Mouse (Mus musculus) gastrocnemius, adult 2 months (tissue): Measurements from ENCODE around the gene Ppip5k2. TPM values are rescaled to one million over a fixed set of nuclear protein-coding genes. Genes with fewer than 3 reads are reported as not detected.

Experiments
- DNase-seq: peaks from one replicate; pipeline ENCODE4 v3.0.0; 2022
- H3K27ac ChIP-seq: fragments of 200-600 bp; 2 replicates; pipeline ENCODE4 v1.8.1; 2022; ENCODE audit warnings: mild to moderate bottlenecking
- H3K4me3 ChIP-seq: fragments of 200-600 bp; 2 replicates; pipeline ENCODE4 v1.8.1; 2022; ENCODE audit warnings: mild to moderate bottlenecking, moderate library complexity
- CTCF ChIP-seq: fragments of 200-600 bp; IDR thresholded peaks from 2 replicates; pipeline ENCODE4 v1.8.1; 2022; ENCODE audit warnings: antibody characterized with exemption, mild to moderate bottlenecking, moderate library complexity
- intact Hi-C: fragments of 180-260 bp; cut with DNase I; formaldehyde crosslinking; loops from one replicate; pipeline ENCODE4 v1.15.1; 2025
- total RNA-seq, 2 experiments: library from RNA; stranded (reverse); gene quantifications; 2 replicates each; pipeline ENCODE4 v1.2.3; 2021

Ppip5k2 gene
- total RNA-seq, 2 experiments from 2014 or later: 1.6 to 2.8 TPM

GRCm38 (mm10) chr1:97676526-97677177 is 93.6 kb downstream of the Ppip5k2 start:
- H3K27ac ChIP-seq: no peak overlapping the region
- TF ChIP-seq CTCF: no peak; the same call in 1 of the 2 replicates
- no peak overlapping the region for H3K4me3 ChIP-seq
- DNase-seq: no peak
- intact Hi-C loops: no loop called here

GRCm38 (mm10) chr1:97676115-97676514 is 94.1 kb downstream of the Ppip5k2 start:
- DNase-seq: no peak
- Histone ChIP-seq H3K4me3 (no peak overlapping the region), H3K27ac (no peak overlapping the region)
- TF ChIP-seq CTCF: no peak
- intact Hi-C loops: no loop called here

GRCm38 (mm10) chr1:97672849-97673248 is 97.4 kb downstream of the Ppip5k2 start:
- DNase-seq: no peak
- H3K27ac ChIP-seq: no peak overlapping the region
- no peak for TF ChIP-seq CTCF
- intact Hi-C loops: no loop called here
- no peak overlapping the region for H3K4me3 ChIP-seq

GRCm38 (mm10) chr1:97667288-97667687 is 102.9 kb downstream of the Ppip5k2 start:
- TF ChIP-seq CTCF: no peak
- Histone ChIP-seq H3K27ac (no peak overlapping the region), H3K4me3 (no peak overlapping the region)
- no peak for DNase-seq
- intact Hi-C loops: no loop called here

DNA sequence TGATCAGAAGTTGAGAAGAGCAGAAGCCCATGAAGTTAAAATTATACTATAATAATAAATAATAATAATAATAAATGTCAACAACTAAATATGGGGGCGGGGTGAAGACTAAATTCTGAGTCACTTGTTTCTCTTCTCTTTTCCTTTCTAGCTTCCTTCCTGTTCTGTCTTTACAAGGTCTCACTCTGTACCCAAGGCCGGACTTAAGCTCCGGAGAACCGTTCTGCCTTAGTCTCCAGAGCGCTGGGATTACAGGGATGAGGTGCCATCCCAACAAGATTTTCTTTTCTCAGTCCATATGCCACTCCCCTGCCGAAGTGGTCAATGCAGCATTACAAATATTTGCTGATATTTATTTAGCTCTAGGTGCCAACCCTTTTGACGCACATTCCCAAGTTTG is 107.9 kb downstream of the Ppip5k2 start:
- TF ChIP-seq CTCF: no peak
- no peak for DNase-seq
- Histone ChIP-seq H3K27ac (peak overlapping the region; percentile 97), H3K4me3 (peak overlapping the region; percentile 83)
- intact Hi-C loops: loop anchor here (5.0 kb wide), 2 partner anchors 35 to 110 kb away; partner anchors contain the start of genes Gin1 and Ppip5k2

DNA sequence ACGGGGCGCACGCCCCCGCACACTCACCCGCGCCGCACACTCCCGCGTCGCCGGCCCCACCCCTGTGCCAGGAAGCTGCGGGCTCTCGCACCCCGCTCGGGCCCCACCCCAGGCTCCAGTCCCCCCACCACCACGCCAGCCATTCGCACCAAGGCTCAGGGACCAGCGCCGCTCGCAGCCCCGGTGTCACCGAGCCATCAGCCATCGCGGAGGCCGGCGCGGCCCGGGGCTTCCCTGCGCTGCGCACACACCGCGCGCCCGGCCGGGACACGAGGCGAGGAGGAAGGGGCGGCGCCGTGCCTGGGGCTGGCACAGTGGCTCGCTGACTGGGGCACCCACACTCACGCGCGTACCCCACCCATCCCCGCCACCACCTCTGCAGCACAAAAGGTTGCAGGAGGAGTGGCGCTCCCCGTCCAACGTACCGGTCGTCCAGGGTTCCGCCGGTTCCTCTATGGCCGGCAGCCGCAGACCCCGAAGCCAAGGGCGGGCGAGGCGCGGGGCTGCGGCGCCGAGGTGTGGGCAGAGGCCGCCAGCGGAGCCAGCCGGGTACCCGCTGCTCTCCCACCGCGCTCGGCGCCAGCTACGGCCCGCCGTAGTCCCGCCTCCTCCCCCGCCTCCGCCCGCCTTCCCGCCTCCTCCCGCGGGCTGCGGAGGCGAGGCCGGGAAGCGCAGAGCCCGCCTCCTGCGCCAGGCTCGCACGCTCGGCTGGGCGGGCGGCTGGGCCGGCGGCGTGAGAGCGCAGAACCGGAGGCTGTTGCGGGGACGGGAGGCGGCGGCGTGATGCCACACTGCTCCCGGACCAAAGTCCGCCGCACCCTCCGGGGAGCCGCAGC is 108.6 kb downstream of the Ppip5k2 start, which contains the start of gene D1Ertd622e:
D1Ertd622e (minus strand) TSS at position 669 of the 836 bp plus-strand sequence.
- Histone ChIP-seq H3K4me3 (peak within 1 kb of the TSS; percentile 83), H3K27ac (peak within 1 kb of the TSS; percentile 97)
- peak; percentile 91 for DNase-seq
- intact Hi-C loops: loop anchor here (5.0 kb wide), 2 partner anchors 34 to 111 kb away; partner anchors contain the start of genes Gin1 and Ppip5k2
- no peak for TF ChIP-seq CTCF

DNA sequence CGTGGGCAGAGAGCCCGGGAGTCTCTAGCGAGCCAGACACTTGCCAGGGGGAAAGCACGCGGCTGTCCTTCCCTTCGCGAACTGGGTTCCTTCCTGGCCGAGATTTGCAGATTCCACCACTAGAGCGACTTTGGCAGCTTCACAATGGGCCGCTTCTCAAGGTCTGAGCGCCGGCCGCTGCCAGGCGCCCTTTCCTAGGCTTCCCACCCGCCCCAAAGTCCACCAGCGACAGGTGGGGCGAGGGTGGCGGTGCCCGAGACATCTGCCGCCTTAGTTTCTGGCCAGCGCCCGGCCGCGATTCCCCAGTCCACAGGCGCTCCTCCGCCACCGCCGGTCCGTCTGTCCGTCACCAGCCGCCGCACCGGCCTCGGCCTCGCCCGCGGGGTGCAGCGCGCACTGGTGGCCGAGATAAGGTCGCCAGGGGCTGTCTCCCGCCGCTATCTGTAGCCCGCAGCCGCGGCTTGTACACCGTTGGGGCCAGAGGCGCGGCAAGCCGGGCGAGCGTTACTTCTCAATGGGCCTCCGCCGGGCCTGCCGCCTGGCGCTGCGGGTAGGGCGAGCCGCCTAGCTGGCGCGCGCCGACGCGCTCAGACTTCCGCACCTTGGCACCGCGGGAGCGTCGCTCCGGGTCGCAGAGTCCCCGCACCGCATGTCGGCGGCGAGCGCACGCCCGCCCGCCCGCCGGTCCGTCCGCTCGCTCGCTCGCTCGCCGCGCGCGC is 109.4 kb downstream of the Ppip5k2 start:
- intact Hi-C loops: loop anchor here (5.0 kb wide), 2 partner anchors 34 to 111 kb away; partner anchors contain the start of genes Gin1 and Ppip5k2
- DNase-seq: peak; percentile 85
- Histone ChIP-seq H3K27ac (peak overlapping the region; percentile 97), H3K4me3 (peak overlapping the region; percentile 83)
- peak; percentile 40 for TF ChIP-seq CTCF

DNA sequence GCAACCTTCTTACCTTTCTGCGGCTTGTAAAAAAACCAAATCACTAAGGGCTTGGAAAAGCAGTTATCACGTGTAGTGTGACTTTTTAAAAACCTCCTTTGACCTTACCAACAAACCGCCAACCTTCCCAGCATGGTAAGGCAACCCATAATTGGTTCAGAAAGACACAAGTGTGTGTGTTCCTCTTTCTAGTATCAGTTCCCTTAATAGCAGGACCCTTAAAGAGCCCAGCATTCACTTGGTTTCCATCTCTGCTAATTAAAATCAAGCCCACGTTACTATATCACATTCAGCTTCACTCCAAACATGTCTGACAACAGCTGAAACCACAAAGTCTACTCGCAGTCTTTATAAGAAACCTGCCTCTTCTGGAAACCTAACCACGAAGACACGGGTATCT is 110.8 kb downstream of the Ppip5k2 start:
- TF ChIP-seq CTCF: no peak
- intact Hi-C loops: loop anchor here (10.0 kb wide), 1 partner anchor 435 kb away; the partner anchor contains the start of gene Pam
- Histone ChIP-seq H3K4me3 (peak overlapping the region; percentile 83), H3K27ac (peak overlapping the region; percentile 97)
- no peak for DNase-seq

- DNase-seq: peak; percentile 68
- Histone ChIP-seq H3K27ac (peak overlapping the region; percentile 97), H3K4me3 (peak overlapping the region; percentile 9; the same call in 1 of the 2 replicates)
- intact Hi-C loops: loop anchor here (10.0 kb wide), 1 partner anchor 437 kb away; the partner anchor contains the start of gene Pam
- no peak for TF ChIP-seq CTCF
Observed at GRCm38 (mm10) chr1:97657786-97658185, 112.4 kb downstream of the Ppip5k2 start.

DNA sequence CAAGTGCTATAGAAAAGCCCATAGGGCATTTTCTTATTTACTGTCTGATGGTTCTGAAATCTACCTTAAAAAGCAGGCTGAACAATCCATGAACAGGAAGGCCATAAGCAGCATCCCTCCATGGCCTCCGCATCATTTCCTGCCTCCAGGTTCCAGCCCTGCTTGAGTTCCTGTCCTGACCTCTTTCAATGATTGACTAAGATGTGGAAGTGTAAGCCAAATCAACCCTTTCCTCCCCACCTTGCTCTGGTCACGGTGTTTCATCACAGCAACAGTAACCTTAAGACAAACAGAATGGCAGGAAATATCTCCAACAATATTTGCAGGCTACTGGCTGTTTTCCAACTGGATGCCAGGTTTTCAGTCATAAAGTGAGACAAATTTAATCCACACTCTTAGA is 113.0 kb downstream of the Ppip5k2 start:
- Histone ChIP-seq H3K27ac (peak overlapping the region; percentile 97), H3K4me3 (peak overlapping the region; percentile 9; the same call in 1 of the 2 replicates)
- intact Hi-C loops: loop anchor here (10.0 kb wide), 1 partner anchor 438 kb away; the partner anchor contains the start of gene Pam
- no peak for TF ChIP-seq CTCF
- DNase-seq: no peak

Other genes with a start within 250 kb of the Ppip5k2 start
- 10 to 100 TPM; 11.5 to 18.3 TPM for gene D1Ertd622e, start 108.3 kb downstream of the Ppip5k2 start, total RNA-seq
- 1 to 10 TPM; 3.8 to 4.9 TPM for gene Gin1, start 239 bp downstream of the Ppip5k2 start, total RNA-seq